Mouse (Mus musculus): ENCODE results near the gene Pimreg.

Gene Pimreg

DNA sequence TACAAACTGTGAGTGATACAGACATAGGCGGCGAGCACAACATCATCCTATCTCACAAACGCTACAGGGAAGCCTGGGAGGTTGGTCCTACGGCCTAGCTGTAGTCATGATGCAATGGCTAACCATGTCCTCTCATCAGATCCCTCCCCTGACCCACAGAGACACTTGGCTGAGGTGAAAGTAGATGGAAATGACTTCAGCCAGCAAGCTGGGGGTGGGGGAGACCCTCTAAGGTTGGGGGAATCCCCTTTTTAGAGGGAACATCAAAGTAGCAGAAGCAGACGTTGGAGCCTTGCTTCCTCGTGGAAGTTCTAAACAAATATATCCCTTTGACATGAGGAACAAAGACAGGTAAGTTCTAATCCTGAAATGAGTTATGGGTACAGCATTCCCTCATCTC, 22.6 kb downstream of the Pimreg start:
- no peak for DNase-seq (ENCODE audit: low read depth in 2 of 2, low spot score in 2 of 2)

DNA sequence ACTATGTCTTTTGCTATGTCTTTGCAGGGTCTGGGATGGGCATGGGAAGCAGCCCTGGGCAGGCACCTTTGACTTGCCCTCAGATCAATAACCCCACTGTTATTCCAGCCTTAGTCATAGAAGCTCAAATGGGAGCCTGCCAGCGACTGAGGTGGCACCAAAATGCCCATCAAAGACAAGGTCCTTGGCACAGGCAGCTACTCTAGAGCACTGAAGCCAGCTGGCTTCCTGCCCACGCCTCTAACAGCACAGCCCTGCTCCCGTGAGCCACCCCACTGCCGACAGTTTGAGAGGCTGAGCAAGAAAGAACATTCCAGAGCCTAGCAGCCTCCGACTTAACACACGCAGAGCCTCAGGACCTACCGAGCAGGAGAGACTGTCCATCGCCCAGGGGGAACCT, 23.3 kb downstream of the Pimreg start:
- no peak for DNase-seq (ENCODE audit: low read depth in 2 of 2, low spot score in 2 of 2)

DNA sequence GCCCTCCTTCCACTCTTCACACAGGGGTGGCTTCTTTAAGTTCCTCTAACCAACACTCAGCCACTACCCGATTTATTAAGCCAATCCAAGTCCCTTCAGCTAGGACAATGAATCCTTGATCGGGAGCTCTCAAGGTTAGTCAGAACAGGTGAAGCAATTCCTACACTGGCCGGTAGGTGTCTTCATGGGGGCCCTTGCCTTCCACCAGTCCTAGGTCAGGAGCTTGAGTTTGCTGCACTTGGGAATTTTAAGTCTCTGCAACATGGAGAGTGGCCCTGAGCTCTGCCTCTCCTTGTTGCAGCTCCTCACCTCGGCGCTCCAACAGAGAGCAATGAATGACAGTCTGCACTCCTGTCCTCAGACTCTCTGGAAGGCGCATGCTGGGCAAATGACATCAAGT, 24.5 kb downstream of the Pimreg start:
- no peak for DNase-seq (ENCODE audit: low read depth in 2 of 2, low spot score in 2 of 2)

DNA sequence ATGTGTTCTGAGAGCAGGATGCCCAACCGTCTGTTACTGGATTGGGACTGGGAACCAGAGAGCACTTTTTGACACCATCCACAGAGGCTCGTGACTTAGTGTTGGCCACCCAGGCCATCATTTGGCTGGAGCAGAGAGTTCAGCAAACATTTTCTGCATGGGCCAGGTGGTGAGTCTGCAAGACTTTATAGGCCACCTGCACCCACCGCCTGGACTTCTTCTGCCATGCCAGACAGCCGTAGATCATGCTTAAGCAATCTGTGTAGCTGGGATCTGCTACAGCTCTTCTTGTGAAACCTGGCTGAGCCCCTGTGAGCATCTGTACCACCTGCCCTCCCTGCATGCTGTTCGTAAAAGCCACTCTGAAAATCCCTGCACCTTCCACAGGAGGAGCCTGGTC, 25.5 kb downstream of the Pimreg start:
- no peak for DNase-seq (ENCODE audit: low read depth in 2 of 2, low spot score in 2 of 2)

DNA sequence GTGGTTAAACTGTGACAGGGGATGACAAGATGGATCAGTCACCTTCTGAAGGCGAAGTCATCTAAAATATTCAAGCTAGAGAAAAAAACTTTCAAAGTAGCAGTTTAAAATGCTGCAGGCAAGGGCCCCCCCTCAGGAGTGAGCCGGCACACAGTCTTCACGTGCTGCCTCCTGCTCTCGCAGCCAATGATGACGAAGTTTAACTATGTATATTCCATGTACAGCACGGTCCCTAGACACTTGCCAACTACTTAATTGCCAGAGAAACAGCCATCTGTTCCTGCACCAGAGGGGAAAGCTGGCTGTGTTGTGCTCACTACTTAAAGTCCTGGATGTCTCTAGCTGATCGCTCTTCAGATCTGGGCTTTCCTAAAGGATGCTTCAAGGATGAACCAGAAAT, 26.2 kb downstream of the Pimreg start:
- DNase-seq (ENCODE audit: low read depth in 2 of 2, low spot score in 2 of 2) = no peak

DNA sequence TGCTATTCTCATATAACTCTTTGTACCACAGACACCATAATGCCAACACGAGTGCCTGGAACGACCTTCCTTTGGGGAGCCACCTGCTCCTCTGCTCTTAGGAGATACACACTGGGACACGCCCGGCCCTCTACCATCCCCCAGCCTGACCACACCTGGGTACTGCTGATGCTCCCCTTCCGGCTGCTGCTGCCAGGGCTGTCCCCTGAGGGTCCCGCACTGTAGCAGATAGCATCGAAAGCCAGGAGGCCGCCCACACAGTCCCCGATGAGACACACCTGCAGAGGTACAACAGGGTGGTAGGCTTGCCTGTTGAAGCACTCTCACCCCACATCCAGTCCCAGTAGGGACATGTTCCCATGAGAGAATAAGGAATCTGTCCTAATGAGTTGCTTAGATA, 28.9 kb downstream of the Pimreg start:
- no peak for DNase-seq (ENCODE audit: low read depth in 2 of 2, low spot score in 2 of 2)

DNA sequence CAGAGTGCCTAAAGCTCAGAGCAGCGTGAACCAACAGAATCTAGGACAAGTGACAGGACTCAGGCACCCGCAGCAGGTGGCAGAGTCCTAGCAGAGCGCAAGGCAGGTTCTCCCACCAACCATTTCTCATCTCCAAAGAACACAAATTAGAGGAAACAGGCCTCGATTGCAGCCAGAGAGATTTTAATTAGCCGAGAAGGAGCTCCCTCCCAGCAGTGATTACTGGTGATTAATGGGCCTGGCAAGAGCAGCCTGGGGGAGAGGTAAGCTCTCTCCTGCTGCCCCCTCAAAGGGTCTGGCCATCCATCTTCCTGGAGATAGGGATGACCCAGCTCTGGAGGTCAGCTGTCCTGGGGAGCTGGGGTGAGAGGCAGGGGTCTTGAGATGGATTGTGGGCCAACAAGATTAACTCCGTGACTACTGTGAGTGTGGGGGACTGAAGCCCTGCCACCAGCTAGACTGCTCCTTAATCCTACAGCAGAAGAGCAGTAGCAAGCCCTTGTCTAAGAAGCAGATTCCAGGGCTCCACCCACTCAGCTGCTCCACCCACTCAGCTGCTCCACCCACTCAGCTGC, 30.6 kb downstream of the Pimreg start:
- no peak for DNase-seq (ENCODE audit: low read depth in 2 of 2, low spot score in 2 of 2)

DNA sequence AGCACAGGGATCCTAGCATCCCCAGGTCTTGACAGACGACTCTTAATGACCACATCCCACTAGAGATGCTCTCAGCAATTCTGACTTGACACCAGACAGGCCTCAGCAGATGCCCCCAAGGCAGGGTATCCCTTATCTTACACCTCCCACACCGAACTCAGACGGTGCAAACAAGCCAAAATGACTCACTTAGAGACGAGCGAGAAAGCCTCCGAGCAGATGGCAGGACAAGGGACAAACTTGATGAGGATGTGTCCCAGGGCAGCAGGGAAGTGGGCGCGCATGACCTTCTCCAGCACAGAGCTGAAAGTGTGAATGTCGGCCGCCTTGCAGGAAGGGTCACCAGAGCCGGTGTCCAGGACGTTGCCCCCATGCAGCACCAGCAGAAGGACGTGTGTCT, 32.4 kb downstream of the Pimreg start:
- no peak for DNase-seq (ENCODE audit: low read depth in 2 of 2, low spot score in 2 of 2)

DNA sequence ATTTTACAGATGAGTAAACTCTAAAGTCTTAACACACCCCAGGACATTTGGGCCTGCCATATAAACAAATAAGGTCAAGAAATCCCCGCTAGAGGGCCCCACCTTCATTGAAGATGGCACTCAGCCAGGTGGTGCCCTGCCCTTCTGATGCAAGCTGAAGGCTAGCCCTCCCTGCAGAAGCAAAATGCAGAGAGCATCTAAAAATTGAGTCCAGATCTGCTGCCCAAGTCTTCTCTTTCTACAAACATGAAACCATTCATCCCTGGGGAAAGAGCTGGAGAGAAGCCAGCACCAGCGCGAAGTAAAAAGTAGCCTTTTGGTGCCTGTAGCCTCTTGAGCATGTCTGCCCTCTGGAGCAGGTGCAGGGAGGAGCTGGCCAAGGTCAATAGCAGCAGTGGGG, 36.2 kb downstream of the Pimreg start:
- DNase-seq (ENCODE audit: low read depth in 2 of 2, low spot score in 2 of 2) = no peak

DNA sequence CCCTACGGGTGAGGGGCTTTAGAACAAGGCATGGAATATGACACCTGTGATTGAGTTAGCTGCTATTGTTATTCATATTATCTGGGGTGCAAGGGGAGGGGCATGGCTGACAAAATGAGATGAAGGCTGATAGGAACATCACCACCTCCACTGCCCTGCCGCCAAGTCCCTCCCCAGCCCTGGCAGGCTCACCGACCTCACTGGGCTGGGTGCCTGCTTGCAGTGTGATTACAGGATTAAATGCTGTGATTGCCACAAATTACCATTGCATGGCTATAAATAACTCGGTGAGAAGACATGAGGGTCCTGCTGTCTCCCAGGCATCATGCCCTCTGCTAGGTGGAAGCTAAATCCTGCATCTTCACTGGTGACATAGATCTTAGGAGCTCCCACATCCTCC, 36.8 kb downstream of the Pimreg start:
- no peak for DNase-seq (ENCODE audit: low read depth in 2 of 2, low spot score in 2 of 2)

DNA sequence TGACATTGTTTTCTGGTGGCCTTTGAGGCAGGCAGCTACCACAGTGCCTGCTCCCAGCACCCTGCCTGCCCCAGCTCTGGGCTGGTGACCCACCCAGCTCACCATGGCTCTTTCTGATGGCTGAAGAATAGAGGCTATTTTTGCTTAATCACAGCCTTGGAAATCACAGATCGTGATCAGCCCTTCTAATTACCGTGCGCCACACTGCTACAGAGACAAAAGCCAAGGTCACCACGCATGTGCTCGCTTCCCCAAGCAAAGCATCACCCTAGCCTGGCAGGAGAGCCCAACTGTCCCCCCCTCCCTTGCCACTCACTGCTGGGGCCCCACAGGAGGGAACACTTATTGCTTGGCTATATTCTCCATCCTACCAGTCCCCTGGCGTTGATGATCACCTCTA, 38.6 kb downstream of the Pimreg start:
- DNase-seq (ENCODE audit: low read depth in 2 of 2, low spot score in 2 of 2) = no peak

DNA sequence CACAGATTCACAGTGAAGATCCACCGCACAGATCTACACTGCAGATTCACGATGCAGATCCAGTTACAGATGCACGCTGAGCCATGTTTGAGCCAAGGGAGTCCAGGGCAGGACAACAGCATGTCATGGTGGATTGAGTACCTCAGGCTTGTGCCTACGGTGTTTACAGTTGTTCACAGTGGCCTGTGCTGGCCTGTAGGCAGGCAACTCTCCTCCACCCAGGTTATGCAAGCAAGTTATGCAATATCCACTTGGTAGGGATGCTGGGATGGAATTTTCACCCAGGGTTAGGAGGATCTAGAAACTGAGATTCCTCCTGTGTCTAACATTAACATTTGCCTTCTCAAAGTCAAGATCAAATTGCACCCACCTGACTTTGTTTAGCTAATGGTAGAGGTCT, 40.8 kb downstream of the Pimreg start:
- DNase-seq (ENCODE audit: low read depth in 2 of 2, low spot score in 2 of 2) = no peak

DNA sequence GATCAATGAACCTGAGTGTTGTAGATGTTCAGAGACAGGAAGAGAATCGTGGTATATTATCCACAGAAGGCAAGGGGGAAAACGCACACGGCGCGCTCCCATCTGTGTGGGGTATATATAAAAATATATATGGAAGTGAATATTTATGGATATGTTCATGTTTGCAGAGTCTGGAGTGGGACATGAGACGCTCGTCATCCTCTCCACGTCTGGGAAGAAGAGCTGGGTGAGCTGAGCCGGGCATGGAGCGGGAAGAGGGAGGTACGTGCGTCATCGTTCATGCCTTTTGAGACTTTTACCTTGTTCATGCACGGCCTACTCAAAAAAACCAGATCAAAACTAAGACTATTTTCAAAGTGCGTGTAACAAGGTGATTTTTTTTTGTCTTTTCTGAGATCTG, 42.5 kb downstream of the Pimreg start:
- DNase-seq (ENCODE audit: low read depth in 2 of 2, low spot score in 2 of 2) = no peak

DNA sequence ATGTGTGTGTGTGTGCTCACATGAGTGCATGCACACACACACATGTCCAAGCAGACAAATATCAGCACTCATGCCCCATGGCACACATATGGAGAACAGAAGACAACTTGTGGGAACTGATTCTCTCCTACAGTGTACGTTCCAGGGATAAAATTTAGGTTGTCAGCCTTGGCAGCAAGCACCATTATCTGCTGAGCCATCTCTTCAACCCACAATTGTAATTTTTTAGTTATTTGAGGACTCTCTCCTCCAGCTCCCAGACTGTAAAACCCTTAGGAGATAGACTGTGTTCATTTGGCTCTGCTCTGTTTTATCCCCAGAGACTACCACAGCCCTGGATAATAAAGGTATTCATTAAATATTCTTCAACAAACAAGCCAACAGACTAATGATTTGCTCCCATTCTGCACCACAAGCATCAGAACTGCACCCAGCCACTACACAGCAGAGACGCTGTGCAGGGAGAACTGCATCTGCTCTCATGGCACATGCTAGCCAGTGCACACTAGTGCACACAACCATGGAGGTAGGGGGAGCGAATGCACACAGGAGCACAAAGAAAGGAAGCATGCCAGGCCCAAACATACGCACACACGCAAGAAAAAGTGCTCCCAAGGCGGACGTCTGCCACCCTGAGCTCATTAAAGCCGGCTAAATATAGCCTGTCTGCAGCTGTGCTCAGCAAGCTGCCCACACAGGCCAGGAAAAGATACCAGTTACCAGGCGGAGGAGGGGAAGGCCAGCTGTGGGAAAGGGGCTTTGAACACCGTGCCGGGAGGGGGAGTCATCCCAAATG, 44.6 kb downstream of the Pimreg start:
- no peak for DNase-seq (ENCODE audit: low read depth in 2 of 2, low spot score in 2 of 2)

DNA sequence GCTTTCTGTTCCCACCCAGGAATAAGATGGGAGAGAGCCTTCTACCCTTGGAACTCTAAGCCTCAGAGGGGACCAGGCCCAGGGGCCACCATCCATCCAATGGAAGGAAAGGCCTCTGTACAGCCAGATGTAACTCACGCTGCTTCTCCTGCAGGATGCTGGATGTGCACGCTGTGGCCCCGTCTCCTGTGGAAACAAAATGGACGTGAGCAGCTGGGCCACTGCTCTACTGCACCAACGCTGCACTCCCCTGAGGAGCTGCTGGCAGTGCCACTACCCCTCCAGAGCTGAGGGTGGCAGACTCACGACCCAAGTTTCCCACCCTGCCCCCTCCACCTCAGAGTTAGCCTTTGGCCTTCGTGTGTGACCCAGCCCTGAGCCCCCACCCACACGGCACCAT, 50.6 kb downstream of the Pimreg start:
- DNase-seq (ENCODE audit: low read depth in 2 of 2, low spot score in 2 of 2) = no peak

DNA sequence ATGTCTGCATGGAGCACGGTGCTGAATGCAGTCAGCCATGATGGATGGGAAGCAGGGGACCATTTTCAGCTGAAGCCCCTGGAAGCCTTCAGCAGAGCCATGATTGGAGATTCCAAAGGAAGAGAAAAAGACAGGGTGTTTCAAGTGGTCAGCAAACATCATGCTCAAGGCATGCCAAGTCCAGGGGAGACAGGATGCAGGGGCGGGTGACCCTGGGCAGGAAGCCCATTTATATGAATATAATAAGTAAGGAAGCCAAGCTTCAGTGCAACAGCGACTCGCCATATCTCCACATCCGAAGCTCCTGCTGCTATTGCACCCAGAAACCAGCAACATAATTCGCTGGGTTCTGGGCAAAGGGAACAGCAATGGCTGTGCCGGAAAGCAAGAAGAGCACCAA, 52.6 kb downstream of the Pimreg start:
- no peak for DNase-seq (ENCODE audit: low read depth in 2 of 2, low spot score in 2 of 2)

DNA sequence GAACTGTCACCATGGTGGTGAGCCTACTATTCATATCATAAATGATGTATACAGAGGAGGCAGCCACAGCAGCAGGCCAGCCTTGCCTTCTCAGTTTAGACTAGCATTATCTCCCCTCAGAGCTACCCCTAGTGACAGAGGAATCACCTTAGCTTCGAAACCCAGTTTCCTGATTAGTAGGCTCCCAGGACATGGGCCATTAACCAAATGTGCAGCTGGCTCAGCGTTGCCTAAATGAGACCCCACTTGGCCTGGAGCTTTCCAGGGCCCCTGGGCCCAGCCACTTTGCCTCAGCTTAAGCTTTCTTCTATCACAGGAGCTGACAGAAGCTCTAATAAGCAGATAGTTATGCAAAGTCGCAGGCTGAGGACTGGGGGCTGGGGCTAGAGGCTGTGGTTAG, 54.2 kb downstream of the Pimreg start:
- no peak for DNase-seq (ENCODE audit: low read depth in 2 of 2, low spot score in 2 of 2)
